Mouse (Mus musculus) gastrocnemius, adult 8-10 months (tissue): ENCODE results near the gene Twnk. TPM values are rescaled to one million over a fixed set of nuclear protein-coding genes. Genes with fewer than 3 reads are reported as not detected.

Experiments
- DNase-seq, 2 experiments: peaks; one replicate each; pipeline ENCODE4 v3.0.0; 2022; ENCODE audit warnings: low spot score in 2 of 2
- total RNA-seq, 4 experiments: library from RNA; stranded (reverse); gene quantifications; 2 replicates each; pipeline ENCODE4 v1.2.4; 2022

The Twnk gene
- 10 to 100 TPM; 18.9 to 39.5 (median 21.9) TPM for total RNA-seq

DNA sequence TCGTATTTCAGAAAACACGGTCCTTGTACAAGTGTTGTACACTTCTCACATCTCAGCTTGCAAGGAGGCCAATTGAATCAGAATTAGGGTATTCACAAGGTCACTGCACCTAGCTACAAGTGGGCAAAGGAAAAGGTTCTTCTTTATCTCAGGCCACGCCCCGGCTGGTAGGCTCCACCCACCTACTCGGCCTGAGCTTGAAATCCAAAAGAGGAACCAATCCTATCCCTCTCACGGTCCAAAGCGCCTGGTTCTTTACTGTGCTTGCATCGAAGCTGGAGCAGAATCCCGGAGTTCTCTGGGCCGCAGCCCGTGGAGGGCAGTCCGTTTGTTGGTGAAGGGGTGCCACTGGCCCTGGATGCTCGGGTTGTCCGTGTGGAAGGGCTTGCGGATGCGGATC, at the start of gene Twnk:
Gene Twnk (plus strand): TSS at position 220 of the 400 bp plus-strand sequence.
- no peak for DNase-seq

GRCm38 (mm10) chr19:44959633-44960032, 45.8 kb upstream of the Twnk start:
- DNase-seq, result no peak

DNA sequence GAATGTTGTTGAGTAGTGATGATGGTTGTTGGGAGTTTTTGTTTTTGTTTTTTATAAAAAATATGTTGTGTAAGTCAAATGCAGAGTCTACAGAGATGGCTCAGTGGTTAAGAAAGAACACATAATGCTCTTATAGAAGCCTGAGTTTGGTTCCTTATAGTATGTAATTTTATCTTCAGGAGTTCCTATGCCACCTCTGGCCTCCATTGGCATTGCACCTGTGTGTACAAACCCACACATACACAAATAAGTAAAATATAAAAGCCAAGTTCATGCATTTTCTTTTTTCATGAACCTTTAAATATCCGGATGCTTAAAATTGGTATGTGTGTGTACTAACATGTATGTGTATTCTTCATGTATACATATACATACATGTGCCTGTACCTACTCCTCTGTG, 39.5 kb upstream of the Twnk start:
- no peak for DNase-seq

- no peak for DNase-seq
These were observed 37.1 kb upstream of the Twnk start for GRCm38 (mm10) chr19:44968329-44968728.

GRCm38 (mm10) chr19:44976636-44977035, 28.8 kb upstream of the Twnk start:
- no peak for DNase-seq

DNA sequence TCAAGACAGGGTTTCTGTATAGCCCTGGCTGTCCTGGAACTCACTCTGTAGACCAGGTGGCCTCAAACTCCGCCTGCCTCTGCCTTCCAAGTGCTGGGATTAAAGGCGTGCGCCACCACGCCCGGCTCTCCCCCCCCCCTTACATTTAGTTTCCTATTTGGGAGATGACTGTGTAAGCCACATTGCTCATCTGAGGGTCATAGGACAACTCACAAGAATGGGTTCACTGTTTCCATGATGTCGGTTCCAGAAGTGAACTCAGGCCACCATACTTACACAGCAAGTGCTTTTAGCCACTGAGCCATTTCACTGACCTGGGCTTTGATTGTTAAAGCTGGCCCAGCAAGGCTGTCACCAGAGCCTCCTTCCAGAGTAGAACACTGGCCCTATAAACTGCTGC, 28.3 kb upstream of the Twnk start:
- no peak for DNase-seq

GRCm38 (mm10) chr19:44980787-44981186, 24.7 kb upstream of the Twnk start:
- no peak for DNase-seq

- DNase-seq, result no peak
These were observed 22.9 kb upstream of the Twnk start for GRCm38 (mm10) chr19:44982477-44983115.

GRCm38 (mm10) chr19:44983366-44983765, 22.1 kb upstream of the Twnk start:
- no peak for DNase-seq

DNA sequence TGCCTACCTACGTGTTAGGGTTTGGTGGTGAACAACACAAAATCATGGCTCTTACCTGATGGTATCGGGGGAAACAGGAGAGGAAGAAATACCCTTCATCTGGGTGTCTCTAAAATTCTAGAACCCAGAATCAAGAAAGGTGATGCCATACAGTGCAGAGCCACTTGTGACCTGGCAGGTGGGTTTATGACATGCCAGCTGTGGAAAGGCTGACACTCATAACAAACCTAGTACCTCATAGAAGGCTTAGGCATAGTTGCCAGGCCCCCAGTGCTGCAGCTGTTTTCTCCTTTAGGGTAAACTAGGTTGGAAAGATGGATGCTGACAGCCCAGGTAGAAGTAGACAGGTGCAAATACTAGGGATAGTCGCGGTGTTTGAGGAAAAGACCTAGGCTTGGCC, 21.0 kb upstream of the Twnk start:
- no peak for DNase-seq

DNA sequence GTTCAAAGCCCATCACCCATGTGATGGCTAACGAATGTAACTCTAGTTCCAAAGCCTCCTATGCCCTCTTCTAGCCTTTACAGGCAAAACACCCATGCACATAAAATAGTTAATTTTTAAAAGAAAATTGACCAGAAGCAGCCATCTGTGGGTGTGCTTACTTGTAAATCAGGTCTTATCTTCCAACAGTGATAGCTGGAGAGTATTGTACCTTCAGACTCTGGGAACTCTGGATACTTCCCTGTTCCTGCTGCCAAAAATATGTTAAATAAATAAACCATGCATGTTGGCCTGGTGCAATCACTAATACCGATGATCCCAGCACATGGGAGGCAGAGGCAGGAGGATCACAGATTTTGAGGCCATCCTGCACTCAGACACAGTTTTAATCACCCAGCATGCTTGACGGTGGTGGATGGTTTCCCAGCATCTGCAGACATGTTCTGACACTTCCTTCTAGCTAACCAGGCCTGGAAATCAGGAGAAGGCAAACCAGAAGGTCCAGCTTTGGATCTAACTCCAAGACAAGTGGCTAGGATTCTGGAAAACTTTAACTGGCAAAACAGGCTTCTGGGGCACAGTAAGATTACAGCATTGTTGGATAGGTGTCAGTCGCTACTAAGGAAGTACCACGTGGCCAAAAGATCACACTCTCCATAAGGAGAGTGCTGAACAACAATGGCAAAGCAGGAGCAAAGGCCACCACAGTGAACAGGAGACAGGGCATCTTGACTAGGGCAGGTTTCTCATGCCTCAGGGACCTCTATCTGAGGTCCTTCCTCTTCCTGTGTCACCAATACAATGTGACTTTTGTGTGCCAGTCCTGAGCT, 20.1 kb upstream of the Twnk start:
- no peak for DNase-seq

- no peak for DNase-seq
These were observed 18.5 kb upstream of the Twnk start for GRCm38 (mm10) chr19:44987004-44987403.

DNA sequence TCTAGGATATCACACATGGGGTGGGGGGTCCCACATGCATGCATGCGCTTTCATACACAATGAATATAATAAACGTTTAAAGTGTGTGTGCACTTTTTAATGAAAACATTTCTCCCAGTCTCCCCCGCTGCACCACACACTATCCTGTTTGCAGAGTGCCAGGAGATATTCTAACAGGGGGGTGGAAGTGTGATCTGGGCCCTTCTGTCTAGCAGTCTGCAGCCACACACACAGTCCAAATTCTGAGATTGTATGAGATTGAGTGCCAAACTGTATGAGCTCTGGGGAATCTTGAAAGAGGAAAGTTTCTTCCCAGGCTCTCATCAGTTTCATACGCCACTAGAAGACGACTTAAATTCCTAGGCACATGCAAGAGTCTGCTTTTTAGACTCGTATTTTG, 17.6 kb upstream of the Twnk start:
- no peak for DNase-seq

DNA sequence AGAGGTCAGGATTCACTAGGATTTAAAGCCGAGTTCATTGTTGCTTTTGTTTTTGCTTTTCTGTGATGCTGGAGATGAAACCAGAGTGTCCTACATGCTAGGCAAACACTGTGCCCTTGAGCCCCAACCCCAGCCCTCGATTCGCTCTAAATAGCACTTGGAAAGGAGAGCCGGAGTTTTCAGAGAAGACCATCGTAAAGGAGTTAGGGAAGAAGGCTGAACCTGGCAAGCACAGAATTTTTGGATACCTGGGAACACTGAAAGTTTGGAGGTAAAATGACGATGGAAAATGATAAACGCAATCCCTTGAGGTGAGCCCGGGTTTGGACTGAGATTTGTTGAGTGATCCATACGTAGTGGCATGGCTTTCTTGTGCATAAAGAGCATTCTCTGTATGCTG, 17.1 kb upstream of the Twnk start:
- DNase-seq, result no peak

DNA sequence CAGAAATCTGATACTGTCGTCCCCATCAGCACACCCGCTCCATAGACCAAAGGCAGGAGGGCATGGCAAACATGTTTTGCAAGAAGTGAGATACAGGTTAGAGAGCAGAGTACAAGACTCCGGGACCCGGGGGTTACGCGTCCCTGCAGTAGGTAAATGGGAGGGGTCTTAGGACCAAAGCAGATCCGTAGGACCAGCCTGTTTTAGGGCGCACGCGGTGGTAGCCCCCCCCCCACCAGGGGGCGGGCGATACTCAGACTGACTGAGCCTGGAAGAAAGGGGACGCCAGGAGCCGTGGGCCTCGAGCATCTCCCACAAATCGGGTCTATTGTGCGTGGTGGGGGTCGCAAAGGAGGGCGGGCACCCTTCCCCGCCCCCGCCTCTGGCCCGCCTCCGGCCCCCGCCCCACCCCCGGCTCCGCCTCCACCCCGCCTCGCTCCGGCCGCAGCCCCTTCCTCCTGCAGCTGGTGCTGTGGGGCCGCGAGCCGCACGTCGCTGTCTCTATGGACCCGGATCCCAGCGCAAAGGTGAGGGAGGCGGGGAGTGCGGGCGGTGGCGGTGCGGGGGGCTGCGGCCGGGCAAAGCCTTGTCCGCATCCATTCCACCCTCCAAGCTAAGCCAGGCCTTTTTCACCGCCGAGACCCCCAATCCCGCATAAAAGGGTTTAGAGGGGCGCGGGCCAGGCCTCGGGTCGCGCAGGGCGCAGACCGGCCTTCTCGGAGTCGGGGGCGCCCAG, 16.5 kb upstream of the Twnk start, which contains the start of gene Sema4g:
Gene Sema4g (plus strand): TSS at position 271 of the 736 bp plus-strand sequence.
- DNase-seq, result no peak

DNA sequence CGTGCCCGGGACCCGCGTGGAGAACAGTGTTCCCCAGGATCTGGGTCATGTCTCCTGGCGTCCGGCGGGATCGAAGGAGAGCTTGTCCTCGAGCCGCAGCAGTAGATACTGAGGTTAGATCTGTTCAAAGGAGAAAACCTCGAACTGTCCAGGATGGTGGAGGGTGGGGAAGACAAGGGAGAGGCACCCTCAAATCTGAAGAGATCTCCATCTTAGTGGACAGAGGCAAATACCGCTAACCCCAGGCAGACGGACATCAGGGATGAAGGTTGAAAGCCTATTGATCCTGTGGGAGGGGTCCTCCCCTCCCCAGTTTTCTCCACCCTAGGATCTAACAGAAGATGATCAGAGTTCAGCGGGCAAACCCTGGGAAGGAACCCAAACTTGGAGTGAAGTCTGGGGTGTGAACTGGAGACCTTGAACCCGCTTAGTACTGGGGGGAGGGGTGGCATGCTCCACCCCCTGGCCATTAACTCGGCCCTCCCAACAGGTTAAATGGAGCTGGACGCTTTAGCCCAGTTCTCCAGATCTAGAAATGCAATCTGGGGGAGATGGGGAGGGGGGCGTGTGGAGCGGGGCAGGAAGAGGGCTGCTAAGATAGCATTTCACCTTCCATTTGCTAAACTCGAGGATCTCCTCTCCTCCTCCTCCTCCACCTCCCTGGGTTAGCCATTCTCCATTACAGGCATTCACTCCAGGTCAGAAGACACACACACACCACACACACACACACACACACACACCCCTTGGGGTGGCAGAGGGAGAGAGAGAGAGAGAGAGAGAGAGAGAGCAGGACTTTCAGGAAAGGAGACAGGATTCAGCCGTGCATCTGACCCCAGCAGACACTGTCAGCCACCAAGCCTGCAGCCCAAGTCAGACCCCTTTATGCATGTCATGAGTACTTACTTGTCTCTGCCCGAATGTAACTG, 15.6 kb upstream of the Twnk start:
- DNase-seq, result no peak

GRCm38 (mm10) chr19:44991031-44991430, 14.4 kb upstream of the Twnk start:
- DNase-seq, result no peak

DNA sequence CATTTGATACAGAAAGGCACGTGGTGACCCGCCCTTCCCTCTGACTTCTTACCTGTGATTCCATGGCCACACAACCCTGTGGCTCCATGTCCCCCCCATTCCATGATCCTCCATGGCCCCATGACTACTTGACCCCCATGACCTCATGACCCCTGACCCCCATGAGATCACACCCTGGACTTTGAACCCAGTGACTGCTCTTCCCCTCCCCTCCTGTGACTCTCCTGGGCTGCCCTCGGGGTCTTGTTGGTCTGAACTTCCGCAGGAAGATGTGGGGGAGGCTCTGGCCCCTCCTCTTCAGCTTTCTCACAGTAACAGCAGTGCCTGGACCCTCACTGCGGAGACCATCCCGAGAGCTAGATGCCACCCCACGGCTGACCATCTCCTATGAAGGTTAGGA, 13.2 kb upstream of the Twnk start:
- no peak for DNase-seq

- no peak for DNase-seq
These were observed 12.8 kb upstream of the Twnk start for GRCm38 (mm10) chr19:44992712-44993111.

- DNase-seq, result no peak
These were observed 7.7 kb upstream of the Twnk start for GRCm38 (mm10) chr19:44997786-44998185.

- DNase-seq, result no peak
These were observed 5.8 kb upstream of the Twnk start for GRCm38 (mm10) chr19:44999647-45000046.
